Mouse (Mus musculus) hindbrain, embryonic 14.5 days (tissue): ENCODE results near the gene Vcan. TPM values are rescaled to one million over a fixed set of nuclear protein-coding genes. Genes with fewer than 3 reads are reported as not detected.

Experiments used
- ATAC-seq: fragments of 200-750 bp; cut with Nextera tagmentation; 2 replicates; pipeline ENCODE4 v1.8.0; 2017; ENCODE audit warnings: moderate number of reproducible peaks, mild to moderate bottlenecking, moderate TSS enrichment, moderate library complexity; ENCODE audit not compliant: low FRiP score
- DNase-seq: peaks from one replicate; pipeline ENCODE4 v3.0.0-alpha.2; 2015; ENCODE audit warnings: low spot score
- H3K27ac ChIP-seq: fragments of 300-500 bp; sonication (generic); 2 replicates; pipeline ENCODE4 v1.5.1; 2014; ENCODE audit warnings: mild to moderate bottlenecking, moderate library complexity
- H3K27me3 ChIP-seq: fragments of 300-500 bp; sonication (generic); 2 replicates; pipeline ENCODE4 v1.6.1; 2014; ENCODE audit warnings: mild to moderate bottlenecking, low read length, mixed read lengths; ENCODE audit not compliant: control insufficient read depth, insufficient read depth
- H3K36me3 ChIP-seq: fragments of 300-500 bp; sonication (generic); replicated peaks from 2 replicates; pipeline ENCODE4 v1.6.1; 2014; ENCODE audit not compliant: control insufficient read depth, insufficient read depth
- H3K4me1 ChIP-seq: fragments of 300-500 bp; sonication (generic); replicated peaks from 2 replicates; pipeline ENCODE4 v1.6.1; 2014; ENCODE audit warnings: antibody characterized with exemption, low read length, mixed read lengths; ENCODE audit not compliant: control insufficient read depth, insufficient read depth
- H3K4me2 ChIP-seq: fragments of 300-500 bp; sonication (generic); replicated peaks from 2 replicates; pipeline ENCODE4 v1.6.1; 2014; ENCODE audit warnings: mild to moderate bottlenecking, moderate library complexity
- H3K4me3 ChIP-seq: fragments of 300-500 bp; sonication (generic); replicated peaks from 2 replicates; pipeline ENCODE4 v1.5.1; 2014; ENCODE audit warnings: mild to moderate bottlenecking, low read length
- H3K9ac ChIP-seq: fragments of 300-500 bp; sonication (generic); 2 replicates; pipeline ENCODE4 v1.6.1; 2014
- H3K9me3 ChIP-seq: fragments of 300-500 bp; sonication (generic); 2 replicates; pipeline ENCODE4 v1.6.1; 2016; ENCODE audit warnings: low read length; ENCODE audit not compliant: control insufficient read depth
- WGBS: fragments of 180-500 bp; shearing (Covaris S2); extraction: QIAGEN DNeasy Blood & Tissue Kit; methylation state at CpG from one replicate; pipeline ENCODE4 v1.1.7; 2014; 5-methylcytosine and 5-hydroxymethylcytosine counted together
- polyA plus RNA-seq: library from polyadenylated mRNA; unstranded; fragments of >200 nt; fragmentation: Nextera tagmentation; extraction: Ambion mirVana; gene quantifications from 2 replicates; pipeline ENCODE4 v1.2.1, GENCODE M21; 2014

The Vcan gene
- polyA plus RNA-seq, 1 experiment from 2014 or later = 40.6 TPM

GRCm38 (mm10) chr13:89738776-89739695, 3.3 kb downstream of the Vcan start:
- Histone ChIP-seq H3K4me1 (peaks cover 5% of the 10 kb centered on the region; the same call in 1 of the 2 replicates), H3K36me3 (no peaks in the 10 kb centered on the region), H3K9ac (peak overlapping the region; percentile 70), H3K27me3 (0 out of 2 replicates have a peak, but pooled peaks cover 2% of the 10 kb centered on the region), H3K4me2 (peak overlapping the region; percentile 98), H3K4me3 (peak overlapping the region; percentile 69), H3K27ac (peak overlapping the region; percentile 55), H3K9me3 (no peaks in the 10 kb centered on the region)
- 2% methylated on average over 31 of the region's 31 CpGs for WGBS
- ATAC-seq = peak; percentile 52
- peak; percentile 68 for DNase-seq

GRCm38 (mm10) chr13:89738275-89738674, 4.0 kb downstream of the Vcan start:
- ATAC-seq (no peak), DNase-seq (no peak)
- Histone ChIP-seq H3K27ac (no peak overlapping the region), H3K4me3 (peak overlapping the region; percentile 69), H3K36me3 (no peaks in the 10 kb centered on the region), H3K9ac (peak overlapping the region; percentile 70; the same call in 1 of the 2 replicates), H3K27me3 (0 out of 2 replicates have a peak, but pooled peaks cover 1% of the 10 kb centered on the region), H3K4me1 (peaks cover 5% of the 10 kb centered on the region; the same call in 1 of the 2 replicates), H3K9me3 (no peaks in the 10 kb centered on the region), H3K4me2 (peak overlapping the region; percentile 98)
- 43% methylated on average over 2 of the region's 2 CpGs for WGBS

- no peaks in the 10 kb centered on the region for H3K9me3 ChIP-seq
- no peak overlapping the region for H3K9ac ChIP-seq
- no peaks in the 10 kb centered on the region for H3K27me3 ChIP-seq
- ATAC-seq = no peak
- no peak overlapping the region for H3K27ac ChIP-seq
- H3K4me2 ChIP-seq = no peak overlapping the region
- no peak overlapping the region for H3K4me3 ChIP-seq
- H3K36me3 ChIP-seq = no peaks in the 10 kb centered on the region
- 67% methylated on average over 5 of the region's 5 CpGs for WGBS
- no peaks in the 10 kb centered on the region; the same call in 1 of the 2 replicates for H3K4me1 ChIP-seq
- no peak for DNase-seq
Observed at GRCm38 (mm10) chr13:89735111-89735510, 7.2 kb downstream of the Vcan start.

GRCm38 (mm10) chr13:89726492-89726891, 15.8 kb downstream of the Vcan start:
- no peak overlapping the region for H3K4me3 ChIP-seq
- no peaks in the 10 kb centered on the region for H3K4me1 ChIP-seq
- ATAC-seq (no peak), DNase-seq (no peak)
- no peaks in the 10 kb centered on the region for H3K9me3 ChIP-seq
- H3K9ac ChIP-seq = no peak overlapping the region
- no peak overlapping the region for H3K27ac ChIP-seq
- 78% methylated on average over 2 of the region's 2 CpGs for WGBS
- no peak overlapping the region for H3K4me2 ChIP-seq
- peaks cover 33% of the 10 kb centered on the region for H3K36me3 ChIP-seq
- H3K27me3 ChIP-seq = no peaks in the 10 kb centered on the region

- WGBS = 65% methylated on average over 3 of the region's 3 CpGs
- Histone ChIP-seq H3K4me1 (no peaks in the 10 kb centered on the region), H3K4me2 (no peak overlapping the region), H3K36me3 (peaks cover 43% of the 10 kb centered on the region), H3K4me3 (no peak overlapping the region), H3K9me3 (no peaks in the 10 kb centered on the region), H3K27ac (no peak overlapping the region), H3K27me3 (no peaks in the 10 kb centered on the region), H3K9ac (no peak overlapping the region)
- ATAC-seq (no peak), DNase-seq (no peak)
Observed at GRCm38 (mm10) chr13:89720497-89720896, 21.8 kb downstream of the Vcan start.

GRCm38 (mm10) chr13:89709497-89710201, 32.7 kb downstream of the Vcan start:
- no peaks in the 10 kb centered on the region for H3K27me3 ChIP-seq
- DNase-seq (no peak), ATAC-seq (no peak)
- H3K9me3 ChIP-seq = no peaks in the 10 kb centered on the region
- H3K4me1 ChIP-seq = no peaks in the 10 kb centered on the region
- H3K4me3 ChIP-seq = no peak overlapping the region
- H3K4me2 ChIP-seq = no peak overlapping the region
- H3K36me3 ChIP-seq = peaks cover 21% of the 10 kb centered on the region
- H3K9ac ChIP-seq = no peak overlapping the region
- WGBS = 88% methylated on average over 4 of the region's 4 CpGs
- no peak overlapping the region for H3K27ac ChIP-seq

GRCm38 (mm10) chr13:89708151-89708927, 34.0 kb downstream of the Vcan start:
- H3K4me2 ChIP-seq = no peak overlapping the region
- H3K27ac ChIP-seq = no peak overlapping the region
- no peaks in the 10 kb centered on the region for H3K9me3 ChIP-seq
- no peak for ATAC-seq
- no peak for DNase-seq
- peaks cover 31% of the 10 kb centered on the region for H3K36me3 ChIP-seq
- no peak overlapping the region for H3K4me3 ChIP-seq
- H3K27me3 ChIP-seq = no peaks in the 10 kb centered on the region
- WGBS = 88% methylated on average over 7 of the region's 7 CpGs
- no peak overlapping the region for H3K9ac ChIP-seq
- H3K4me1 ChIP-seq = no peaks in the 10 kb centered on the region

GRCm38 (mm10) chr13:89702395-89702794, 39.9 kb downstream of the Vcan start:
- Histone ChIP-seq H3K27me3 (no peaks in the 10 kb centered on the region), H3K27ac (no peak overlapping the region), H3K9me3 (peaks cover 6% of the 10 kb centered on the region; the same call in 1 of the 2 replicates), H3K4me3 (no peak overlapping the region), H3K4me2 (no peak overlapping the region), H3K36me3 (peaks cover 48% of the 10 kb centered on the region), H3K9ac (no peak overlapping the region), H3K4me1 (no peaks in the 10 kb centered on the region)
- ATAC-seq (no peak), DNase-seq (no peak)
- 93% methylated on average over 4 of the region's 4 CpGs for WGBS
